Mouse (Mus musculus): ENCODE data around the gene Atg101. TPM values are rescaled to one million over a fixed set of nuclear protein-coding genes. Genes with fewer than 3 reads are reported as not detected.

The Atg101 gene
- total and polyA plus RNA-seq, 3 experiments: 75.2 to 75.5 TPM; not detected in 1

DNA sequence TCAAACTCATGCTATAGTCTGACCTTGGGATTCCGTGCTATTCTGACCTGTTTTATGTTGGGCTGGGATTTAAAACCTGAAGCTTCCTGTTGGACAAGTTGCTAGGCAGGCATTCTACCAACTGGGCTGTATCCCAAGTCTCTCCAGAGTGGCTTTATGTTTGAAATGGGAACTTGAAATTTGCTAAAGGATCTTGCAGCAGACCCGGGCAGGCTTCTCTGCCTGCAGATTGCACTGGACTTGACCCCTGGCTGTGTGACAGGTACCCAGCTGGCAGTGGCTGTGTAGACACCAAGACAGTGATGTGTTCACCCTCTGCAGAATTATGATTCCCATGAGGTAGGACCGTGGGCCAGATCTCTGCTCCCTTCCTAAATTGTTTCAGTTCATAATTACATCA is 7.9 kb downstream of the Atg101 start:
- no peak for DNase-seq (ENCODE audit: low read depth, low spot score)
- TF ChIP-seq ZKSCAN1 (IDR thresholded peaks at IDR 0.05; ENCODE audit: low read depth, low read length): no peak
- TF ChIP-seq BHLHE40 (IDR thresholded peaks at IDR 0.05; ENCODE audit: borderline replicate concordance, low read depth, low read length): no peak
- TF ChIP-seq RAD21 (IDR thresholded peaks at IDR 0.05; ENCODE audit: low read depth, low read length): no peak
- TF ChIP-seq E2F4 (IDR thresholded peaks at IDR 0.05; ENCODE audit: borderline replicate concordance, low read depth, low read length): no peak
- no peak for TF ChIP-seq MAX (IDR thresholded peaks at IDR 0.05; ENCODE audit: low read length)
- no peak for TF ChIP-seq CHD1 (IDR thresholded peaks at IDR 0.05; ENCODE audit: low read depth, low read length)
- TF ChIP-seq TBP (IDR thresholded peaks at IDR 0.05; ENCODE audit: low read depth, low read length): no peak
- no peaks in the 10 kb centered on the region for H3K9me3 ChIP-seq (replicated peaks; ENCODE audit: insufficient read depth, low read length)
- H3K9ac ChIP-seq (ENCODE audit: control insufficient read depth, low read depth, low read length, poor library complexity, severe bottlenecking): no peak overlapping the region
- no peaks in the 10 kb centered on the region for H3K27me3 ChIP-seq (ENCODE audit: control insufficient read depth in 1 of 2, insufficient read depth in 2 of 2, low read length in 2 of 2)
- H3K27ac ChIP-seq (ENCODE audit: control insufficient read depth, low read depth, low read length): no peak overlapping the region
- H3K4me3 ChIP-seq (ENCODE audit: control insufficient read depth in 1 of 2, insufficient read depth in 1 of 2, low read depth in 2 of 2, low read length in 2 of 2): no peak overlapping the region
- no peaks in the 10 kb centered on the region; a peak in 2 of 4 replicates for H3K36me3 ChIP-seq (ENCODE audit: control insufficient read depth in 1 of 2, insufficient read depth in 2 of 2, low read length in 2 of 2)
- H3K4me1 ChIP-seq (ENCODE audit: control insufficient read depth in 1 of 2, insufficient read depth in 2 of 2, low read length in 2 of 2): no peaks in the 10 kb centered on the region
- no peaks in the 10 kb centered on the region; the same call in 1 of the 2 replicates for H3K79me2 ChIP-seq (ENCODE audit: control insufficient read depth, insufficient read depth, low read length, poor library complexity)

DNA sequence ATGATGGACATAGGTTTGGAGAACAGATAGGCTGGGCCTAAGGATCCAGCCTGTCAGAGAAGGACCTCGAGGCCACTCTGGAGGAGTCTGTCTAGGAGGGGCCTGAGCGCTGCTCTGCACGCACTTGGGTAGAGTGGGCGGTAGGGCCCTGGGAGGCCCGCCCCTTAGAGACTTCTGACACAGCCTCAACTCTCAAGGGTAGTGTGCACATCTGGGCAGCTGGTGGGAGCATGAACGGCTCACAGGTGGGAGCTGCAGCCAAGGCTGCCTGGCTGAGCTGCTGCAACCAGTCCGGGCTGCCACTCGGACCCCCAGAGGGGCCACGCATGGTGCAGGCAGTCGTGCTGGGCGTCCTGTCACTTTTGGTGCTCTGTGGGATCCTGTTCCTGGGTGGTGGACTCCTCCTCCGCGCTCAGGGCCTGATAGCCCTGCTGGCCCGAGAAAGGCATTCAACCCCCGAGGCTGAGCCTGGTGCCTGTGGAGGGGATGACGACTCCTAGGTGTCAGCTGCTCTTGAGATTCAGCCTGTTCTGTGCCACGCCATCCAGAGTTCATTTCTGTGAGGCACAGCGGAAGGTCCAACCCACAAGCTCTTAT is 9.1 kb downstream of the Atg101 start, which contains the start of gene 6030408B16Rik:
Gene 6030408B16Rik, plus strand, starts transcription at position 188 of the 597 bp plus-strand sequence.
- DNase-seq (ENCODE audit: low read depth, low spot score): no peak
- Histone ChIP-seq H3K9me3 (replicated peaks; ENCODE audit: insufficient read depth, low read length) (no peaks in the 10 kb centered on the region), H3K79me2 (ENCODE audit: control insufficient read depth, insufficient read depth, low read length, poor library complexity) (no peaks in the 10 kb centered on the region), H3K9ac (ENCODE audit: control insufficient read depth, low read depth, low read length, poor library complexity, severe bottlenecking) (no peak within 1 kb of the TSS), H3K4me3 (ENCODE audit: control insufficient read depth in 1 of 2, insufficient read depth in 1 of 2, low read depth in 2 of 2, low read length in 2 of 2) (no peak within 1 kb of the TSS), H3K4me1 (ENCODE audit: control insufficient read depth in 1 of 2, insufficient read depth in 2 of 2, low read length in 2 of 2) (0 out of 4 replicates have a peak, but pooled peaks cover 0 to 3% of the 10 kb centered on the region in 2 experiments), H3K27ac (ENCODE audit: control insufficient read depth, low read depth, low read length) (no peak within 1 kb of the TSS), H3K36me3 (ENCODE audit: control insufficient read depth in 1 of 2, insufficient read depth in 2 of 2, low read length in 2 of 2) (no peaks in the 10 kb centered on the region; a peak in 2 of 4 replicates), H3K27me3 (ENCODE audit: control insufficient read depth in 1 of 2, insufficient read depth in 2 of 2, low read length in 2 of 2) (no peaks in the 10 kb centered on the region)
- TF ChIP-seq MEF2A (IDR thresholded peaks at IDR 0.05; ENCODE audit: extremely low read depth, insufficient replicate concordance, low read depth, low read length, poor library complexity, severe bottlenecking) (no peak), CHD1 (IDR thresholded peaks at IDR 0.05; ENCODE audit: low read depth, low read length) (no peak), JUND (IDR thresholded peaks at IDR 0.05; ENCODE audit: low read depth, low read length) (no peak), BHLHE40 (IDR thresholded peaks at IDR 0.05; ENCODE audit: borderline replicate concordance, low read depth, low read length) (no peak), GATA1 (IDR thresholded peaks at IDR 0.05; ENCODE audit: low read depth, low read length) (no peak), SIN3A (IDR thresholded peaks at IDR 0.05; ENCODE audit: low read length) (no peak), ZC3H11A (IDR thresholded peaks at IDR 0.05; ENCODE audit: low read depth, low read length) (no peak), POLR2AphosphoS5 (IDR thresholded peaks at IDR 0.05; ENCODE audit: borderline replicate concordance, low read depth, low read length) (no peak), CHD2 (IDR thresholded peaks at IDR 0.05; ENCODE audit: low read length) (no peak), HCFC1 (IDR thresholded peaks at IDR 0.05; ENCODE audit: low read depth, low read length) (no peak), CTCF (IDR thresholded peaks at IDR 0.05 in 2 of 3, conservative IDR thresholded peaks at IDR 0.05 in 1 of 3; ENCODE audit: control insufficient read depth in 1 of 3, insufficient read depth in 1 of 3, low read depth in 2 of 3, low read length in 3 of 3, poor library complexity in 1 of 3, severe bottlenecking in 1 of 3) (no peak), E2F4 (IDR thresholded peaks at IDR 0.05; ENCODE audit: borderline replicate concordance, low read depth, low read length) (no peak)

Data from MEL (cell line).